Mouse (Mus musculus) thymus, adult 2 months (tissue): ENCODE measurements around the gene Rap1gap.

ENCODE experiments used
- CTCF ChIP-seq: fragments of 200-500 bp; IDR thresholded peaks from 2 replicates; pipeline ENCODE4 v1.5.1; 2012; ENCODE audit warnings: mild to moderate bottlenecking, control low read depth, low read length, moderate library complexity, borderline replicate concordance; ENCODE audit not compliant: control insufficient read depth, poor library complexity, insufficient read depth; ENCODE audit errors: extremely low read depth
- POLR2A ChIP-seq: fragments of 200-500 bp; IDR thresholded peaks from 2 replicates; pipeline ENCODE4 v1.6.1; 2012; ENCODE audit warnings: mild to moderate bottlenecking, low read length, control low read depth, moderate library complexity; ENCODE audit not compliant: control insufficient read depth, poor library complexity, insufficient read depth; ENCODE audit errors: extremely low read depth

- TF ChIP-seq CTCF (no peak), POLR2A (no peak)
Observed at GRCm38 (mm10) chr4:137660364-137661077, 4.0 kb upstream of the Rap1gap start.
